Mouse (Mus musculus): ENCODE data around the gene Vstm2l. TPM values are rescaled to one million over a fixed set of nuclear protein-coding genes. Genes with fewer than 3 reads are reported as not detected.

Gene Vstm2l
- polyA plus RNA-seq, 1 experiment from 2014 or later: 0.30 TPM

DNA sequence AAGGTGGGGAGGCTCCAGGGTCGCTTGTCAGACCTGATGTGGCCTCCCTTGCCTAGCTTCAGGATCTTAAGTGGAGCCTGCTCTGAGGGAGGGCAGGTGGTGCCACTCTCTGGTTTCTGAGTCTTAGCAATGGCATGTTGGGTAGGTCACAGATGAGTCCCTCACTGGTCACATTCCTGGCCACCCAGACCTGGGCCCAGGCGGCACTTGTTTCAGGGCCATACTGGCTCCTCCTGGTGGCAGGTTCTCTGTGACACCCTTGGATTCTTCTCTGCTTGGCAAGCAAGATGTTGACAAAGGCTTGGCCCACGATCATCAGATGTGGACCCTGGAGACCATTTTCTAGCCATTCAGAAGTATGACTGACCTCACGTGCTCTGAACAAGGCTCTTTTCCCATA lies 18.2 kb downstream of the Vstm2l start:
- no peak for ATAC-seq (ENCODE audit: insufficient number of reproducible peaks, insufficient read depth, low FRiP score, low TSS enrichment, low read depth)
- no peak overlapping the region for H3K27ac ChIP-seq
- no peaks in the 10 kb centered on the region for H3K36me3 ChIP-seq
- H3K9ac ChIP-seq (replicated peaks): no peak overlapping the region
- H3K4me3 ChIP-seq (replicated peaks): no peak overlapping the region
- WGBS: 70% methylated on average over 4 of the region's 4 CpGs
- peaks cover 8% of the 10 kb centered on the region for H3K27me3 ChIP-seq
- no peak overlapping the region for H3K4me2 ChIP-seq
- H3K9me3 ChIP-seq: peaks cover 4% of the 10 kb centered on the region; the same call in 1 of the 2 replicates
- peaks cover 11% of the 10 kb centered on the region for H3K4me1 ChIP-seq (replicated peaks)

DNA sequence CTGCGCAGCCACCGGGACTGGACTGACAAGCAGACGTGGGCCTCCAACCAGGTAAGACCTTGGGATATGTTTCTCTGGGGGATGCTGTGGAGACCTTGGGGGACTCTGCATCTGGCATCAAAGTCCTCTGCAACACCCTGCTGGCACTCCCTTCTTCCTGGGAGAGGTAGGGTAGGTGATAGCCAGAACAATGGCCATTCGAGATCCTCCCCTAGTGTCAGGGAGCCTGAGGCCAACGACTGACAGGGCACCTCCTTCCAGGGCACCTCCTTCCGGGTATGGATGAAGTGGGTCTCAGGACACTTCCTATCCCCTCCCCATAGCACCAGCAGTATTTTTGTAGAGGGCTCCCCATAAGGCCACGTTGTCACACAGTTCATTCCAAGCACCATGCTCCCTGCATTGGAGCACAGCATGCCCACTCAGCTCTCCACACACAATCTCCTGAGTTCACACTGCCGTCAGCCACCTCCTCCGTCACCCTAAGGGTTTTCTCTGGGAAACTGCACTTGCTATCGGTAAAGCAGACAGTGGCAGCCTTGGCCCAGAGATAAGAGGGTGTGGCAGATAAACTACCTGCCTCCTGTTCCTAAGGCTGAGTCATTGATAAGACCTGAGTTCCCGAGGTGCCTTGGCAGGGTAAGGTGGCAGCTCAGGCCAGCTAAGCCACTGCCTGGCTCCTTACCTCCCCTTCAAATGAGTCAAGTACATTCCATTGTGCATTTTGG lies 21.2 kb downstream of the Vstm2l start:
- no peaks in the 10 kb centered on the region for H3K36me3 ChIP-seq
- 65% methylated on average over 11 of the region's 11 CpGs for WGBS
- no peak overlapping the region for H3K27ac ChIP-seq
- no peak for ATAC-seq (ENCODE audit: insufficient number of reproducible peaks, insufficient read depth, low FRiP score, low TSS enrichment, low read depth)
- peaks cover 34% of the 10 kb centered on the region for H3K27me3 ChIP-seq
- peaks cover 4% of the 10 kb centered on the region; the same call in 1 of the 2 replicates for H3K9me3 ChIP-seq
- H3K4me2 ChIP-seq: no peak overlapping the region
- no peak overlapping the region for H3K9ac ChIP-seq (replicated peaks)
- H3K4me3 ChIP-seq (replicated peaks): no peak overlapping the region
- H3K4me1 ChIP-seq (replicated peaks): peaks cover 4% of the 10 kb centered on the region

DNA sequence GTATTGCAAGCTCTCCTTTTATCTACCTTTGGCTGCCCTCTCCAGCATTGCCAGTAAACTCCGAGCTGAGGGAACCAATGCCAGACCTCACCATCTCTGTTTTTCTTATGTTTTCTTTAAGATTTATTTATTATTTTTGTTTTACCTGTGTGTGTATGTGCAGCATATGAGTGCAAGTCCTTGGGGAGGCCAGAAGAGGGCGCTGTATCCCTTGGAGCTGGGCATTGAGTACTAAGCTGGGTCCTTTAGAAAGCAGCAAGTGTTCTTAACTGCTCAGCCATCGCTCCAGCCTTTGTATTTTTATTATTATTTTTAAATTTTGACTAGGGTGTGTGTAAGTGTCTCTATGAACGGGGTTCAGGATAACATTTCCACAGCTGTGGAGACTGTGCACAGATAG lies 22.2 kb downstream of the Vstm2l start:
- Histone ChIP-seq H3K27me3 (peaks cover 45% of the 10 kb centered on the region), H3K4me2 (no peak overlapping the region), H3K27ac (no peak overlapping the region), H3K36me3 (no peaks in the 10 kb centered on the region), H3K9me3 (peaks cover 4% of the 10 kb centered on the region; the same call in 1 of the 2 replicates), H3K9ac (replicated peaks) (no peak overlapping the region), H3K4me1 (replicated peaks) (peaks cover 15% of the 10 kb centered on the region), H3K4me3 (replicated peaks) (no peak overlapping the region)
- 82% methylated on average over 4 of the region's 4 CpGs for WGBS
- ATAC-seq (ENCODE audit: insufficient number of reproducible peaks, insufficient read depth, low FRiP score, low TSS enrichment, low read depth): no peak

DNA sequence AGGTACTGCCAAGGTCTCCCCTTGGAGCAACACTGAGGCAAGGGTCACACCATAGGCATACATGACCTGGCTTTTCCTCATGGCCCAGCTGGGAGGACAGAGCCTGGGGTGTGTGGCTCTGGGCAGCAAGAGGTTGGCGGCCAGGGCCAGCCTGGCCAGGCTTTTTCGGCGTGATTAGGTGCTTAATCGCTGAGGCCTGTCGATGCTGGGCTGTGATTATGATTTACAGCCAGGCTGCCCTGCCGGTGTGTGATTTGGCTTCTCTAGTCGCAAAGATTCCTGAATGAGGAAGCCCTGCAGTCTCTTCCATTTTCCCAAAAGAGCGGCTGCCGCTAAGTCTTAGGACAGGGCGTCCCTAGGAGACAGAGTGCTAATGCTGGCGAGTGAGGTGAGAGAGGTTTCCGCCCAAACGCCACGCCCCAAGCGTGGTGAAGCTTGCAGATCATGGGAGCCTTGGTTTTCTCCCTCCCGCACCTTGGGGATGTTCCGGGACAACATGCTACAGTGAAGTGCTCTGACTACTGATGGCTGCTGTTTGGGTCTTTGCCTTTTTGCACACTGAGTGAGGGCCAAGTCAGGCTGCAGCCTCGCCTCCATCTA lies 26.2 kb downstream of the Vstm2l start:
- H3K4me1 ChIP-seq (replicated peaks): peaks cover 30% of the 10 kb centered on the region
- H3K9ac ChIP-seq (replicated peaks): peak overlapping the region; percentile 24; the same call in 1 of the 2 replicates
- ATAC-seq (ENCODE audit: insufficient number of reproducible peaks, insufficient read depth, low FRiP score, low TSS enrichment, low read depth): no peak
- no peak overlapping the region for H3K27ac ChIP-seq
- peak overlapping the region; percentile 19; the same call in 1 of the 2 replicates for H3K4me3 ChIP-seq (replicated peaks)
- peaks cover 4% of the 10 kb centered on the region; the same call in 1 of the 2 replicates for H3K9me3 ChIP-seq
- H3K4me2 ChIP-seq: peak overlapping the region; percentile 44
- H3K27me3 ChIP-seq: peaks cover 55% of the 10 kb centered on the region
- H3K36me3 ChIP-seq: no peaks in the 10 kb centered on the region
- WGBS: 2% methylated on average over 18 of the region's 18 CpGs

DNA sequence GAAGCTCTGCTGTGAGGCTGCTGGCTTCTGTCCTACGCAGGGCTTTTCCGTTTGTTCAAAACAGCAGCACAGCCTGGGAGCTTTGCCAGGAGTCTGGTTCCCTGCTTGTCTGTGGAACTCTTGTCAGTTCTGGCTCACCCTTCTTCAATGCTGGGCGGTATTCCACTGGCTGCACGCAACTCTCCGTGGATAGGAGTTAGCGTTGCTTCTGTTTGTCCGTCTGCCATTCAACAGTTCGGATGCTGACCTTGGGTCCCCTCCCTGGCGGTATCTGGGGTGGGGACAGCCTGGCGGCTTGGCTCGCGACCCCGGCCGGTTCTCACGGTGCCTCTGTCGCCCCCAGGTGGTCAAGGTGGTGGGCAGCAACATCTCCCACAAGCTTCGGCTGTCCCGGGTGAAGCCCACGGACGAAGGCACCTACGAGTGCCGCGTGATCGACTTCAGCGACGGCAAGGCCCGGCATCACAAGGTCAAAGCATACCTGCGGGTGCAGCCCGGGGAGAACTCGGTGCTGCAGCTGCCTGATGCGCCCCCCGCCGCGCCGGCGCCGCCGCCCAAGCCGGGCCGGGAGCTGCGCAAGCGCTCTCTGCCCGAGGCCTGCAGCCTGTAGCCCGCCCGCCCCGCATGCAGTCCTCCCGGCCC lies 29.2 kb downstream of the Vstm2l start:
- peaks cover 30% of the 10 kb centered on the region for H3K4me1 ChIP-seq (replicated peaks)
- 0 out of 2 replicates have a peak overlapping the region, but pooled peaks have one; percentile 41 for H3K27ac ChIP-seq
- peak; percentile 79 for ATAC-seq (ENCODE audit: insufficient number of reproducible peaks, insufficient read depth, low FRiP score, low TSS enrichment, low read depth)
- H3K9ac ChIP-seq (replicated peaks): peak overlapping the region; percentile 75
- no peaks in the 10 kb centered on the region for H3K9me3 ChIP-seq
- peak overlapping the region; percentile 93 for H3K4me2 ChIP-seq
- peak overlapping the region; percentile 56 for H3K4me3 ChIP-seq (replicated peaks)
- H3K27me3 ChIP-seq: peaks cover 41% of the 10 kb centered on the region
- under 1% methylated on average over 47 of the region's 47 CpGs for WGBS
- no peaks in the 10 kb centered on the region for H3K36me3 ChIP-seq

DNA sequence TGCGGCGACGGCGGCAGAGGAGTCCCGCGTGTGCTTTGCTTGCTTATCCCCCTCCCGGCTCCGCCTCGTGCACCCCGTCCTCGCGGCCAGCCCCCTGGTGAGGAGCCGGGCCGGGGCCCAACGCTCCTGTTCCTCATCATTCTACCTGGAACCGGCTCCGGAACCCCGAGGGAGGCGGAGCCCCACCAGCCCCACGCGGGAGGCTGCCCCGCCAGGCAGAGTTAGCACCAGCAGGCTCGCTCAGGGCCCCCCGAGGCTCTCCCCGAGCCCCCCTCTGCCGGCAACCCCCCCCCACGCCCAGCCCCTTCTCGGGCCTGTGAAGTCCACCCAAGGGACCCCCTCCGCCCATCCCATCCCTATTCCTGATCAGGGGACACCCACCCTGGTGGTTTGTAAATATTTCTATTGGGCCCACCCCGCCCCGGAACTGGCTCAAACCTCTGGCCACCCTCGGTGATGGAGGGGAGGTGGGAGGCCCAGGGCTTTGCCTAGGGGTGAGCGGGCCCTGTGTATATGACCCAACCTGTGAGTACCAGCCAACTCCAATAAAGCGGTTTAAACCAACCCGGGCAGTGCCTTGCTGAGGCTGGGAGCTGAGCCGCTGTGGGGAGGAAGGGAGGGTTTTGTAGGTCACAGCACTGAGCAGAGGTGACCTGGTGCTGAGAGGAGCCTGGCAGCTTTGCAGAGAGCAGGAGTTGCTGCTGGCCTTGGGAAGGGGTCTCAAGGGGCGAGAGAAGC lies 29.9 kb downstream of the Vstm2l start:
- Histone ChIP-seq H3K36me3 (no peaks in the 10 kb centered on the region), H3K9me3 (no peaks in the 10 kb centered on the region), H3K27me3 (peaks cover 34% of the 10 kb centered on the region), H3K27ac (no peak overlapping the region), H3K4me2 (peak overlapping the region; percentile 93), H3K9ac (replicated peaks) (peak overlapping the region; percentile 75), H3K4me1 (replicated peaks) (peaks cover 30% of the 10 kb centered on the region), H3K4me3 (replicated peaks) (peak overlapping the region; percentile 56)
- ATAC-seq (ENCODE audit: insufficient number of reproducible peaks, insufficient read depth, low FRiP score, low TSS enrichment, low read depth): peak; percentile 53; the same call in 1 of the 2 replicates
- WGBS: 11% methylated on average over 37 of the region's 37 CpGs

DNA sequence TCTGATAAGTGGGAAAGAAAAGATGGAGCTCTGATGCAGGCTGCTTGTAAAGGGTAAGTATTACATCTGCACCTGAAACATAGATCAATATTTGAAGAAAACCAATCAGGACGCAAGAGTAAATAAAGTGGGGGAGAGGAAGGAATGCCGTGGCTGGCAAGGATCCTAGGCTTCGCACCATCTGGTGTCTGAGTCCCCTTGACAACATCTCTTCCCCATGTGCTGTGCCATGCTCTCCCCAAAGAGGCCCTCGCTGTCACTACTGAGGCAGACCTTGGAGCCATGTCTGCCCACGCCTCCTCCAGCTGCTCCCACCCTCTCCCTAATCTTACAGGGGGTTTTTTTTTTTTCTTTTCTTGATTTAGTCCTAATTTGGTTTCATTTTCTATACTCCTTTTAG lies 39.5 kb downstream of the Vstm2l start:
- H3K4me1 ChIP-seq (replicated peaks): peaks cover 16% of the 10 kb centered on the region
- no peaks in the 10 kb centered on the region for H3K27me3 ChIP-seq
- WGBS: 66% methylated on average over 5 of the region's 5 CpGs
- H3K36me3 ChIP-seq: no peaks in the 10 kb centered on the region
- no peak for ATAC-seq (ENCODE audit: insufficient number of reproducible peaks, insufficient read depth, low FRiP score, low TSS enrichment, low read depth)
- no peak overlapping the region for H3K4me2 ChIP-seq
- no peak overlapping the region for H3K9ac ChIP-seq (replicated peaks)
- no peaks in the 10 kb centered on the region for H3K9me3 ChIP-seq
- no peak overlapping the region for H3K4me3 ChIP-seq (replicated peaks)
- no peak overlapping the region for H3K27ac ChIP-seq

DNA sequence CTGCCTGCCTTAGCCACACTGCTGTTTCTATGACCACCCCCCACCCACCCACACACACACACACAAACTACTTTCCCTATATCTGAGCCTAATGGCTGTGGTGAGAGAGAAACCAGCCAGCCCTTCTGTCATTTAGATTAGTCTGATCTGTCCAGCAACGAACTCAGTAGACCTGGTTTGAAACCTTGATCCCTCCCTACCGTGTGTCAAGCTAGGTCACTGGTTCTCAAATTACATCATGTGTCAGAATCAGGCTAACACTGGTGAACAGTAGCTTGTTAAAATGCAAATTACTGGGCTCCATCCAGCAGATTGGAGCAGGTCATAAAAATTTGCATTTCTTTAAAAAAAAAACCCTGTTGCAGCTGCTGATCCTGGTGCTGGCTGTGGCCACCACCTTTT lies 43.3 kb downstream of the Vstm2l start:
- 2% methylated on average over 2 of the region's 2 CpGs for WGBS
- H3K4me3 ChIP-seq (replicated peaks): no peak overlapping the region
- H3K4me1 ChIP-seq (replicated peaks): peaks cover 16% of the 10 kb centered on the region
- no peaks in the 10 kb centered on the region for H3K27me3 ChIP-seq
- H3K36me3 ChIP-seq: no peaks in the 10 kb centered on the region
- no peak for ATAC-seq (ENCODE audit: insufficient number of reproducible peaks, insufficient read depth, low FRiP score, low TSS enrichment, low read depth)
- no peaks in the 10 kb centered on the region for H3K9me3 ChIP-seq
- no peak overlapping the region for H3K4me2 ChIP-seq
- no peak overlapping the region for H3K27ac ChIP-seq
- H3K9ac ChIP-seq (replicated peaks): no peak overlapping the region

DNA sequence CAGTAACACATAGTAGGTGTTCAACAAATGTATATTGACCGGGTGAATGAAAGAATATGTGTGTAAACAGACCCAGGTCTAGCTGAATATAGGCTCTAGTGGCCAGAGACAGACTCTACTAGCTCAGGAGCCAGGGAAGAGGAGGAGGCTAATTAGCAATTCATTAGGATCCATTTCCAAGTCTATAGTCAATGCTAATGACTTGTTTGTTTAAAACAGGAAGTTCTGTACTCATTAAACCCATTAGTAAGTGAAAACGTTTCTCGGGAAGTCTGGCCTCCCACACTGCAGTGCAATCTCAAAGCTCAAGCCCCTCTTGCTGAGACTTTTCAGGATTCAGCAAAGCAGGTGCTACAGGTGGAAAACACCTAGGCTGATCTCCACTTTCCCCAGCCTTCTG lies 53.4 kb downstream of the Vstm2l start:
- H3K9me3 ChIP-seq: no peaks in the 10 kb centered on the region
- no peak overlapping the region for H3K4me3 ChIP-seq (replicated peaks)
- 15% methylated on average over 3 of the region's 3 CpGs for WGBS
- no peak for ATAC-seq (ENCODE audit: insufficient number of reproducible peaks, insufficient read depth, low FRiP score, low TSS enrichment, low read depth)
- no peak overlapping the region for H3K9ac ChIP-seq (replicated peaks)
- H3K36me3 ChIP-seq: no peaks in the 10 kb centered on the region
- no peak overlapping the region for H3K27ac ChIP-seq
- no peak overlapping the region for H3K4me2 ChIP-seq
- no peaks in the 10 kb centered on the region for H3K4me1 ChIP-seq (replicated peaks)
- no peaks in the 10 kb centered on the region for H3K27me3 ChIP-seq

DNA sequence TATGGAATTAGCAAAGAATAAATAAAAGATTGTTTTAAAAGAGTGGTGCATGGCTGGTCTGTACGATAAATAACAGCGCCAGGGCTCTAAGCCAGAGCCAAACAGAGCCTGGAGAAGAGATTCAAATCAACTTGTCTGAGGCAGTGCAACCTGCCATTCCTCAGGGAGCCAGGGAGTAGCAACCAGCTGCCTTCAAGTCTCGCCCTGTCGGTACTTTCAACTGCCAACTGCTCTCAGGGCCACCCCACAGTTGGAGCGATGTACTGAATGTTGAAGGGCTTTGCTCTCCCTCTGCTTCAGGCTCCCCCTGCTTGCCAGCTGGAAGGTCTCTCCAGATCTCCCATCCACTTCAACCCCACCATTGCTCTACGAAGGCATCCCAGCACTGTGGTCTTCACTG lies 55.7 kb downstream of the Vstm2l start:
- Histone ChIP-seq H3K27ac (no peak overlapping the region), H3K9ac (replicated peaks) (no peak overlapping the region), H3K27me3 (peaks cover 11% of the 10 kb centered on the region; the same call in 1 of the 2 replicates), H3K4me3 (replicated peaks) (no peak overlapping the region), H3K4me1 (replicated peaks) (peaks cover 10% of the 10 kb centered on the region), H3K4me2 (no peak overlapping the region), H3K36me3 (no peaks in the 10 kb centered on the region), H3K9me3 (no peaks in the 10 kb centered on the region)
- WGBS: 58% methylated on average over 6 of the region's 6 CpGs
- no peak for ATAC-seq (ENCODE audit: insufficient number of reproducible peaks, insufficient read depth, low FRiP score, low TSS enrichment, low read depth)

DNA sequence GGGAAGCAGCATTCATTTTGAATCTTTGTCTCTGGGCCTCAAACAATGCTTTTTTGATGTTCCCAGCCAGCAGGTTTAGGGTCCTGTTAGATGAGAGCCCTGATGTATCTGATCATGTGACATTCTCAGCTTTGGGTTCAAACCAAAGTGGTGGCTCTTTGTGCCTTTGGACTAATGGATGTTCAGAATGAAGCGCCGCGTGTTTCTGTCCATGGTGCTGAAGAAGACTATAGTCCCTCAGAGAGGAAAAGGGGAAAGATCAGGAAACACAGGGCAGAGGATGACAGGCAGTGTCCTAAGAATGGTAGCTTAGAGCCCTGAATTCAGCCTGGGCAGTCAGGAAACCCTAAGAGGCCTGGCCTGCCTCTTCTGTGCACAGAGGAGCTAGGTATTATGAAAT lies 56.2 kb downstream of the Vstm2l start:
- Histone ChIP-seq H3K4me2 (no peak overlapping the region), H3K4me3 (replicated peaks) (no peak overlapping the region), H3K27me3 (peaks cover 11% of the 10 kb centered on the region; the same call in 1 of the 2 replicates), H3K4me1 (replicated peaks) (peaks cover 15% of the 10 kb centered on the region), H3K9me3 (no peaks in the 10 kb centered on the region), H3K36me3 (no peaks in the 10 kb centered on the region), H3K27ac (no peak overlapping the region), H3K9ac (replicated peaks) (no peak overlapping the region)
- 0% methylated on average over 3 of the region's 3 CpGs for WGBS
- no peak for ATAC-seq (ENCODE audit: insufficient number of reproducible peaks, insufficient read depth, low FRiP score, low TSS enrichment, low read depth)
